Mouse (Mus musculus): Measurements from ENCODE around the gene Ctxn1. TPM values are rescaled to one million over a fixed set of nuclear protein-coding genes. Genes with fewer than 3 reads are reported as not detected.
"Not testable (repeated sequence)": the region's sequence is repeated elsewhere in the genome, so short reads cannot be mapped to it uniquely, and the experiment has no call there.

Gene Ctxn1
- 2.8 and 4.2 TPM in 2 replicates for total RNA-seq (2015)
- total RNA-seq (2017) = 0.81 TPM in 1 of 2 replicates, not detected in the other

GRCm38 (mm10) chr8:4259125-4259804 is at the start of gene Ctxn1:
Gene Ctxn1 (minus strand): TSS chr8:4259274.
- peak; percentile 92 for ATAC-seq (replicated peaks; ENCODE audit: poor library complexity)

- 0 out of 2 replicates have a peak, but pooled peaks have one; percentile 16 for ATAC-seq (replicated peaks; ENCODE audit: poor library complexity)
These were observed 46.8 kb upstream of the Ctxn1 start for GRCm38 (mm10) chr8:4305838-4306237.

GRCm38 (mm10) chr8:4304124-4304547 is 45.1 kb upstream of the Ctxn1 start:
- ATAC-seq (replicated peaks; ENCODE audit: poor library complexity) = peak; percentile 78

- ATAC-seq (replicated peaks; ENCODE audit: poor library complexity) = peak; percentile 36
These were observed 38.7 kb upstream of the Ctxn1 start for GRCm38 (mm10) chr8:4297822-4298221.

GRCm38 (mm10) chr8:4292738-4293137 is 33.7 kb upstream of the Ctxn1 start:
- no peak; the same call in 1 of the 2 replicates for ATAC-seq (replicated peaks; ENCODE audit: poor library complexity)

GRCm38 (mm10) chr8:4276111-4276465 is 17.0 kb upstream of the Ctxn1 start:
- ATAC-seq (replicated peaks; ENCODE audit: poor library complexity) = no peak

- peak; percentile 99 for ATAC-seq (replicated peaks; ENCODE audit: poor library complexity)
These were observed 16.4 kb upstream of the Ctxn1 start, which contains the start of gene Timm44 for GRCm38 (mm10) chr8:4275275-4276110. Gene Timm44 (minus strand): TSS chr8:4275913.

- ATAC-seq (replicated peaks; ENCODE audit: poor library complexity) = no peak
These were observed 10.5 kb upstream of the Ctxn1 start for GRCm38 (mm10) chr8:4269609-4270008.

- peak; percentile 90 for ATAC-seq (replicated peaks; ENCODE audit: poor library complexity)
These were observed 8.6 kb upstream of the Ctxn1 start for GRCm38 (mm10) chr8:4267627-4268026.

- no peak for ATAC-seq (replicated peaks; ENCODE audit: poor library complexity)
These were observed 6.3 kb upstream of the Ctxn1 start for GRCm38 (mm10) chr8:4265160-4265914.

GRCm38 (mm10) chr8:4263105-4263791 is 4.2 kb upstream of the Ctxn1 start:
- ATAC-seq (replicated peaks; ENCODE audit: poor library complexity) = no peak

GRCm38 (mm10) chr8:4259805-4260170 is 714 bp upstream of the Ctxn1 start:
- ATAC-seq (replicated peaks; ENCODE audit: poor library complexity) = no peak

- peak; percentile 13 for ATAC-seq (replicated peaks; ENCODE audit: poor library complexity)
These were observed 396 bp downstream of the Ctxn1 start for GRCm38 (mm10) chr8:4258678-4259077.

GRCm38 (mm10) chr8:4258233-4258632 is 841 bp downstream of the Ctxn1 start:
- ATAC-seq (replicated peaks; ENCODE audit: poor library complexity) = peak; percentile 71

GRCm38 (mm10) chr8:4257350-4257749 is 1.7 kb downstream of the Ctxn1 start:
- no peak for ATAC-seq (replicated peaks; ENCODE audit: poor library complexity)

GRCm38 (mm10) chr8:4256911-4257310 is 2.2 kb downstream of the Ctxn1 start:
- ATAC-seq (replicated peaks; ENCODE audit: poor library complexity) = no peak

GRCm38 (mm10) chr8:4255471-4255870 is 3.6 kb downstream of the Ctxn1 start:
- not testable (repeated sequence) for ATAC-seq (replicated peaks; ENCODE audit: poor library complexity)

GRCm38 (mm10) chr8:4254001-4254400 is 5.1 kb downstream of the Ctxn1 start:
- no peak for ATAC-seq (replicated peaks; ENCODE audit: poor library complexity)

GRCm38 (mm10) chr8:4252934-4253841 is 5.9 kb downstream of the Ctxn1 start, which contains the start of gene Snapc2:
Gene Snapc2 (plus strand): TSS chr8:4253080.
- peak; percentile 83 for ATAC-seq (replicated peaks; ENCODE audit: poor library complexity)
